Mouse (Mus musculus) myocyte (in vitro differentiated cells): ENCODE data around the gene Nsun2. TPM values are rescaled to one million over a fixed set of nuclear protein-coding genes. Genes with fewer than 3 reads are reported as not detected.

Source experiments
- H3K27me3 ChIP-seq: one replicate; pipeline ENCODE4 v1.6.1; 2011; ENCODE audit not compliant: control insufficient read depth, insufficient read depth, insufficient read length
- H3K36me3 ChIP-seq: one replicate; pipeline ENCODE4 v1.6.1; 2011; ENCODE audit not compliant: control insufficient read depth, insufficient read depth
- H3K4me2 ChIP-seq: one replicate; pipeline ENCODE4 v1.6.1; 2011; ENCODE audit warnings: low read depth, control low read depth
- H3K4me3 ChIP-seq: one replicate; pipeline ENCODE4 v1.5.1; 2011; ENCODE audit warnings: mild to moderate bottlenecking, control low read depth, moderate library complexity
- H3K79me2 ChIP-seq: one replicate; pipeline ENCODE4 v1.6.1; 2011; ENCODE audit not compliant: control insufficient read depth, insufficient read depth
- H3ac ChIP-seq: one replicate; pipeline ENCODE4 v1.6.1; 2011; ENCODE audit not compliant: control insufficient read depth, insufficient read length
- CEBPB ChIP-seq: IDR thresholded peaks from 2 replicates; pipeline ENCODE4 v1.6.1; 2011; ENCODE audit warnings: mild to moderate bottlenecking, moderate library complexity; ENCODE audit not compliant: poor library complexity, insufficient read depth, severe bottlenecking
- E2F4 ChIP-seq: IDR thresholded peaks from one replicate; pipeline ENCODE4 v1.6.1; 2011; ENCODE audit warnings: mild to moderate bottlenecking, control low read depth, moderate library complexity; ENCODE audit not compliant: insufficient read depth
- MAX ChIP-seq: IDR thresholded peaks from one replicate; pipeline ENCODE4 v1.6.1; 2011; ENCODE audit warnings: low read depth, mild to moderate bottlenecking, control low read depth
- MYOD1 ChIP-seq, 3 experiments: IDR thresholded peaks; one replicate each; pipeline ENCODE4 v1.6.1; 2011; ENCODE audit warnings: control low read depth in 2 of 3, low read depth in 2 of 3, mild to moderate bottlenecking in 2 of 3, moderate library complexity in 1 of 3; ENCODE audit not compliant: insufficient read length in 2 of 3, control insufficient read depth in 1 of 3
- MYOG ChIP-seq, 3 experiments: IDR thresholded peaks; one replicate each; pipeline ENCODE4 v1.6.1; 2011; ENCODE audit warnings: control low read depth in 2 of 3, low read depth in 2 of 3, mild to moderate bottlenecking in 2 of 3; ENCODE audit not compliant: insufficient read length in 2 of 3, control insufficient read depth in 1 of 3, insufficient read depth in 1 of 3
- POLR2A ChIP-seq: IDR thresholded peaks from one replicate; pipeline ENCODE4 v1.6.1; 2011; ENCODE audit warnings: low read depth, mild to moderate bottlenecking, control low read depth, moderate library complexity; ENCODE audit not compliant: insufficient read length
- POLR2AphosphoS2 ChIP-seq: IDR thresholded peaks from one replicate; pipeline ENCODE4 v1.6.1; 2011; ENCODE audit warnings: low read depth, control low read depth; ENCODE audit not compliant: insufficient read length
- REST ChIP-seq: IDR thresholded peaks from one replicate; pipeline ENCODE4 v1.6.1; 2011; ENCODE audit warnings: mild to moderate bottlenecking, control low read depth, moderate library complexity; ENCODE audit not compliant: insufficient read depth, insufficient read length
- SRF ChIP-seq: IDR thresholded peaks from one replicate; pipeline ENCODE4 v1.6.1; 2011; ENCODE audit warnings: low read depth; ENCODE audit not compliant: control insufficient read depth, insufficient read length
- TCF12 ChIP-seq: IDR thresholded peaks from one replicate; pipeline ENCODE4 v1.6.1; 2011; ENCODE audit warnings: mild to moderate bottlenecking, control low read depth; ENCODE audit not compliant: poor library complexity, insufficient read depth, severe bottlenecking
- TCF3 ChIP-seq: IDR thresholded peaks from one replicate; pipeline ENCODE4 v1.6.1; 2011; ENCODE audit warnings: low read depth, control low read depth; ENCODE audit not compliant: insufficient read length
- USF1 ChIP-seq: IDR thresholded peaks from one replicate; pipeline ENCODE4 v1.6.1; 2011; ENCODE audit warnings: low read depth, mild to moderate bottlenecking, control low read depth, moderate library complexity
- polyA plus RNA-seq: library from polyadenylated mRNA; unstranded; fragments of >200 nt; fragmentation: generic; extraction: Trizol; gene quantifications from one replicate; pipeline ENCODE4 v1.2.1, GENCODE M21; 2012; ENCODE audit warnings: missing spikeins

The Nsun2 gene
- polyA plus RNA-seq, 1 experiment: 60.4 TPM

DNA sequence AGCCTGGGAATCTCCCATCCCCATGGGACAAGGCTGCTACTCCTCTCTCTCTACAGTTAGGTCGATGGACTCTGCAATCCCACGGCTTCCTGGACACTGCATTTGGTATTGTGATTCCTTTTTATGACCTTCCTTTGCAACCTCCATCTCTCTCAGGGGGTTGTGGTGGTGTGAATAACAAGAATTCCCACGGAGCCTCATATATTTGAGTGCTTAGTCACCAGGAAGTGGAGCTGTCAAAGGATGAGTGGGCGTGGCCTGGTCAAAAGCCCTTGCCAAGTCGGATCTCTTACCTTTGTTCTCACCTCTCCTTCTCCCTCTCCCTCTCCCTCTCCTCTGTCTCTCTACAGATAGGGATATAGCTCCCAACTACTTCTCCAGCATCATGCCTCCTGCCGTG lies 52.3 kb downstream of the Nsun2 start:
- Histone ChIP-seq H3K27me3 (no peaks in the 10 kb centered on the region), H3K79me2 (no peaks in the 10 kb centered on the region), H3ac (no peak overlapping the region), H3K36me3 (no peaks in the 10 kb centered on the region), H3K4me2 (no peak overlapping the region), H3K4me3 (no peak overlapping the region)
- TF ChIP-seq USF1 (no peak), TCF12 (no peak), CEBPB (no peak), POLR2A (no peak), POLR2AphosphoS2 (no peak), MYOG (IDR thresholded peaks at IDR 0.05; ENCODE audit: control insufficient read depth in 1 of 3, insufficient read depth in 1 of 3, insufficient read length in 2 of 3, low read depth in 2 of 3) (no peak), TCF3 (no peak), SRF (no peak), REST (no peak), MAX (no peak), E2F4 (no peak), MYOD1 (IDR thresholded peaks at IDR 0.05; ENCODE audit: control insufficient read depth in 1 of 3, insufficient read length in 2 of 3, low read depth in 2 of 3) (no peak)

DNA sequence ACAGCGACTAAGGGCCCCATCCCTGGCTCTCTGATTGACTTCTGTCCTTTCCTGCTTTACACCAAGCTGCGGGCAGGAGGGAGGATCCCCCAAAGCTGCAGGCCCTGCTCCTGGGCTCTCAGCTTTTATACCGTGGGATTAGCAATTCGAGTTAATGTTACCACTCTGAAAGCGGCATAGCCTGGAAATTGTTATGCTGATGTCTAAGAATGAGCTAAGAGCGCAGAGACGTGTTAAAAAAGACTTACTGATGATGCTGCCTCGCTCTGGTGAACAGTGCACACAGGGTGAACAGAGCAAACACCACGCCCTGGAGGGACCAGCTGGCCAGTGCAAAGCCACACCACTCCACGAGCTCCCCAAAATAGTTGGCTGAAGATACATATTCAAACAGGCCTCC lies 52.8 kb downstream of the Nsun2 start:
- Histone ChIP-seq H3ac (no peak overlapping the region), H3K4me2 (no peak overlapping the region), H3K27me3 (no peaks in the 10 kb centered on the region), H3K36me3 (no peaks in the 10 kb centered on the region), H3K4me3 (no peak overlapping the region), H3K79me2 (no peaks in the 10 kb centered on the region)
- TF ChIP-seq SRF (no peak), E2F4 (no peak), USF1 (no peak), TCF3 (no peak), MAX (no peak), TCF12 (no peak), MYOD1 (IDR thresholded peaks at IDR 0.05; ENCODE audit: control insufficient read depth in 1 of 3, insufficient read length in 2 of 3, low read depth in 2 of 3) (peak in 1 of 3 experiments; percentile 13), REST (no peak)

DNA sequence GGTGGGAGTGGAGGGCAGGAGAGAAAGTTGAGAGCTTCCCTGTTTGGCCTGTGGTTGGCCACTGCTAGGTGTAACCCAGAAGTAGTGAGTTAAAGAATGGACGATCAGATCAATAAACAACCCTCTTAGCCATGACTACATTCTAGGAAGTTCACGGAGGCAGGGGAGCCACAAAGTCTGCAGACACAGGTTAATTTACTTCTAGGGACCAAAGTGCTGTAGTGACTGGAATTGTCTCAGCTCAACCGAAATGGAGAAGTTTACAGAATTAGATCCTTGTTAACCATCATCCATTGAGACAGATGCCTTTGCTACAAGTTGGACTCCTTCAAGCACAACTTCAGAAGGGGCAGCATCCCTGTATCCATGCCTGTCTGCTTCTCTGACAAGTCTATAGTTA lies 54.3 kb downstream of the Nsun2 start:
- no peaks in the 10 kb centered on the region for H3K79me2 ChIP-seq
- no peaks in the 10 kb centered on the region for H3K36me3 ChIP-seq
- no peak overlapping the region for H3K4me3 ChIP-seq
- H3K4me2 ChIP-seq: no peak overlapping the region
- H3ac ChIP-seq: no peak overlapping the region
- no peaks in the 10 kb centered on the region for H3K27me3 ChIP-seq
- TF ChIP-seq CEBPB (no peak), POLR2AphosphoS2 (no peak), USF1 (no peak), E2F4 (no peak), SRF (no peak), POLR2A (no peak), REST (no peak), TCF3 (no peak), MAX (no peak), TCF12 (no peak), MYOG (IDR thresholded peaks at IDR 0.05; ENCODE audit: control insufficient read depth in 1 of 3, insufficient read depth in 1 of 3, insufficient read length in 2 of 3, low read depth in 2 of 3) (no peak), MYOD1 (IDR thresholded peaks at IDR 0.05; ENCODE audit: control insufficient read depth in 1 of 3, insufficient read length in 2 of 3, low read depth in 2 of 3) (no peak)

DNA sequence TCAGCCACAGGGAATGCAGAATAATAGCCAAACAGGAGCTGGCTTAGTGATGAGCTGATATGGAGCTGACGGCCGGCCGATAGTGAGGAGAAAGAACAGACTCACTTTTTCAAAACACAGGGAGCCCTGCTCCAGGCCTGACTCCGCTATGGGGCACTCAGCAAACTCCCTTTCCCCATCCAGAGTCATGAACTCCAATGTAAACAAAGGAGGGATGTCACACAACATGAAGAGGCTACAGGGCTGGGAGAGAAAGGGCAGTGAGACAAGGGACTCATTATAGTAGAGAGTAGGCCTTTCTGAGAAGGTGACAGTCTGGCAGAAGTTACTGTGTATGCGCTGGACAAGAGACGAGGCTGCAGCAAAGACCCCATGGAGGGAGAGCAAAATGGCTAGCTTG lies 54.7 kb downstream of the Nsun2 start:
- H3K4me3 ChIP-seq: no peak overlapping the region
- TF ChIP-seq MYOD1 (IDR thresholded peaks at IDR 0.05; ENCODE audit: control insufficient read depth in 1 of 3, insufficient read length in 2 of 3, low read depth in 2 of 3) (no peak), POLR2A (no peak), TCF3 (no peak), TCF12 (no peak), MAX (no peak), MYOG (IDR thresholded peaks at IDR 0.05; ENCODE audit: control insufficient read depth in 1 of 3, insufficient read depth in 1 of 3, insufficient read length in 2 of 3, low read depth in 2 of 3) (no peak), SRF (no peak), REST (no peak), POLR2AphosphoS2 (no peak), CEBPB (no peak), USF1 (no peak), E2F4 (no peak)
- no peak overlapping the region for H3ac ChIP-seq
- H3K27me3 ChIP-seq: no peaks in the 10 kb centered on the region
- H3K36me3 ChIP-seq: no peaks in the 10 kb centered on the region
- no peaks in the 10 kb centered on the region for H3K79me2 ChIP-seq
- H3K4me2 ChIP-seq: no peak overlapping the region

DNA sequence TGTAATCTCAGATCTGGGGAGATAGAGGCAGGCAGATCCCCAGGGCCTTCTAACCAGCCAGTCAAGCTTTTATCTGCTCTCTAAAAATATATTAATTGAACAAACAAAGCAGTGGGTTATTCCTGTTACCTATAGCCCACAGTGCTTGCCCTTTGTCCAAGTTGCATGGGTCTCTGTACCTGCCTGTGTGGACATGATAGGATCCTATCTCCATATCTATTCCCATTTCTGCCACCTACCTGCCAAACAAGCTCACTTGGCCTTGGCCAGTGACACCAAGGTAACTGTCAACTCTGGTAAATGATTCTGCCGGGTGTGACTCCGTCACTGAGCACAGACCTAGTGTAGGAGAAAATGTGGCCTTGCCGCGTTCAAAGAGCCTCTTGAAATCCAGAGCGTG lies 57.8 kb downstream of the Nsun2 start:
- Histone ChIP-seq H3ac (no peak overlapping the region), H3K4me3 (no peak overlapping the region), H3K27me3 (no peaks in the 10 kb centered on the region), H3K79me2 (no peaks in the 10 kb centered on the region), H3K36me3 (no peaks in the 10 kb centered on the region), H3K4me2 (no peak overlapping the region)
- TF ChIP-seq CEBPB (no peak), MYOD1 (IDR thresholded peaks at IDR 0.05; ENCODE audit: control insufficient read depth in 1 of 3, insufficient read length in 2 of 3, low read depth in 2 of 3) (no peak), POLR2A (no peak), TCF12 (no peak), MAX (no peak)
